Mouse (Mus musculus): ENCODE measurements around the gene Hsd17b3. TPM values are rescaled to one million over a fixed set of nuclear protein-coding genes. Genes with fewer than 3 reads are reported as not detected.

The Hsd17b3 gene
- polyA plus RNA-seq, 1 experiment from 2014 or later: not detected

- WGBS: 72% methylated on average over 10 of the region's 10 CpGs
- no peak overlapping the region for H3K27ac ChIP-seq
- no peaks in the 10 kb centered on the region for H3K27me3 ChIP-seq
- no peaks in the 10 kb centered on the region for H3K36me3 ChIP-seq
- H3K4me3 ChIP-seq (replicated peaks): no peak overlapping the region
- no peak overlapping the region for H3K4me2 ChIP-seq
- no peak for ATAC-seq (ENCODE audit: insufficient number of reproducible peaks, insufficient read depth, low FRiP score, low TSS enrichment, low read depth)
- H3K9me3 ChIP-seq: no peaks in the 10 kb centered on the region
- no peak overlapping the region for H3K9ac ChIP-seq (replicated peaks)
- H3K4me1 ChIP-seq (replicated peaks): peaks cover 38% of the 10 kb centered on the region
Measured at GRCm38 (mm10) chr13:64018586-64019141, 70.4 kb downstream of the Hsd17b3 start.

- H3K27me3 ChIP-seq: no peaks in the 10 kb centered on the region
- H3K9ac ChIP-seq (replicated peaks): no peak overlapping the region
- WGBS: 78% methylated on average over 4 of the region's 4 CpGs
- no peaks in the 10 kb centered on the region for H3K36me3 ChIP-seq
- peaks cover 17% of the 10 kb centered on the region for H3K4me1 ChIP-seq (replicated peaks)
- no peak for ATAC-seq (ENCODE audit: insufficient number of reproducible peaks, insufficient read depth, low FRiP score, low TSS enrichment, low read depth)
- no peak overlapping the region for H3K4me2 ChIP-seq
- H3K27ac ChIP-seq: no peak overlapping the region
- H3K9me3 ChIP-seq: no peaks in the 10 kb centered on the region
- H3K4me3 ChIP-seq (replicated peaks): no peak overlapping the region
Measured at GRCm38 (mm10) chr13:64016048-64016447, 73.0 kb downstream of the Hsd17b3 start.

- Histone ChIP-seq H3K4me3 (replicated peaks) (no peak overlapping the region), H3K27me3 (no peaks in the 10 kb centered on the region), H3K36me3 (no peaks in the 10 kb centered on the region), H3K9me3 (no peaks in the 10 kb centered on the region), H3K4me2 (no peak overlapping the region), H3K27ac (no peak overlapping the region), H3K4me1 (replicated peaks) (peaks cover 4% of the 10 kb centered on the region; the same call in 1 of the 2 replicates), H3K9ac (replicated peaks) (no peak overlapping the region)
- no peak for ATAC-seq (ENCODE audit: insufficient number of reproducible peaks, insufficient read depth, low FRiP score, low TSS enrichment, low read depth)
- 85% methylated on average over 4 of the region's 4 CpGs for WGBS
Measured at GRCm38 (mm10) chr13:64011157-64011556, 77.9 kb downstream of the Hsd17b3 start.

Other genes with a start within 250 kb of the Hsd17b3 start
- 4.3 and 4.5 TPM in 2 replicates for gene Slc35d2, start 40.1 kb upstream of the Hsd17b3 start, polyA plus RNA-seq (2016; fragmentation: Nextera tagmentation; extraction: Ambion mirVana)
- gene Zfp367, start 64.0 kb upstream of the Hsd17b3 start, polyA plus RNA-seq (2016; fragmentation: Nextera tagmentation; extraction: Ambion mirVana): 17.4 and 19.5 TPM in 2 replicates
- gene Habp4, start 72.6 kb upstream of the Hsd17b3 start, polyA plus RNA-seq (2016; fragmentation: Nextera tagmentation; extraction: Ambion mirVana): 30.9 and 31.6 TPM in 2 replicates
- 29.6 and 29.8 TPM in 2 replicates for gene Cdc14b, start 186.1 kb upstream of the Hsd17b3 start, polyA plus RNA-seq (2016; fragmentation: Nextera tagmentation; extraction: Ambion mirVana)
- gene Aaed1, start 223.5 kb upstream of the Hsd17b3 start, polyA plus RNA-seq (2016; fragmentation: Nextera tagmentation; extraction: Ambion mirVana): 39.4 and 42.6 TPM in 2 replicates

Measured in limb, embryonic 12.5 days (tissue).